ENCODE assay signal across 8 mouse cellular contexts in the genomic region with DNA sequence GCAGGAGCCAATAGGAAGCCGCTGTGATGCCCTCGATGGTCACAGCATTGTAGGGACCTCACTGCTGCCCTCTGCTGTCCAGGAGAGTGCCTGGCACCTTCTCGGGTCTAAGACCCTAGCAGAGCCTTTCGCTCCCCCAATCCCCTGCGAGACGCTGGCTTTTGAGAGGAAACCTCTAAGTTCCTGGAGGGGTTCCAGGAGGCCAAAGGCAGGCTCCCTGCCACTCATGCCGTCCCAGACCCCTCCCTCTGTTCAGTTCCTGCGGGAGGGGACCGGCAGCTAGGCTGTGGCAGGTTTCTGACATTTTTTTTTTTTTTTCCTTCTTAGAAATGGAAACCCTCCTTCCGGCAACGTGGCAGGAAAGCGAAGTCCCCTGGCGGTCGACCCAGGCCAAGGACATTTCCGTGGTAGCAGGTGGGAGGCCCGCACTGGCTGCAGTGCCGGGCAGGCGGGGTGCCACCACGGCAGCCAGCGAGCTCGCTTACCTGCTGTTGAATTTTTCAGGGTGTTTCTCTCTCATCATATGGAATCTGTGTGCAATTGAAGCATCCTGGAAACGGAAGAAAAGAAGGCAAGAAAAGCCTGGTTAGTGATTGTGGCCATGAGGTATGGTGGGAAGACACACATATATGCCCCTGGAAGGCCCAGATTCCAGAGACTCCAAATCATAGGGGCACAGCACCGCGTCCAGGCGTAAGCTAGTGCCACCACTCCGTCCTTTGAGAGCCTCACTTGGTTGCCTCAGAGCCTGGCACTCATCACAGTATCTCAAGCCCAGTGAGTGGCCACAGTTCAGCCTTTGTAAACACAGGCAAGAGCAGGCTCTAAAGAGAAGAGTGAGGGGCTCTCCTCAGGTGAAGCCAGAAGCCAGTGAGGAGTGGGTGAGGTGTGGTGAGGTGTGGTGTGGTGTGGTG.
DNase-seq lines count a peak whose midpoint lies in the region; ATAC-seq lines count a peak whose summit lies in the region.

No protein-coding gene starts in this region.

- peak overlapping the region; percentile 87 for H3K27ac ChIP-seq in lung, embryonic 16.5 days (ENCODE audit: low read length)

- peaks cover 51% of the 10 kb centered on the region for H3K4me1 ChIP-seq in lung, embryonic 16.5 days (replicated peaks; ENCODE audit: control insufficient read depth, insufficient read depth, low read length)

- peak; percentile 91 for DNase-seq in MN1 (ENCODE audit: low spot score)
- peak; percentile 82 for DNase-seq in cerebellum, adult 8-10 months
- DNase-seq in forelimb bud, embryonic 11.5 days (ENCODE audit: low read depth, low spot score): peak; percentile 95
- peak; percentile 74 for DNase-seq in layer of hippocampus, adult 9-10 months (ENCODE audit: low spot score)
- DNase-seq in ovary, postnatal 10 days (ENCODE audit: low spot score): peak; percentile 71
- peak; percentile 76 to 90 for DNase-seq in thymus, postnatal 10 days (ENCODE audit: low spot score in 2 of 2)

- H3K9ac ChIP-seq in lung, embryonic 16.5 days (ENCODE audit: low read length): peak overlapping the region; percentile 65

- H3K4me3 ChIP-seq in lung, embryonic 16.5 days (ENCODE audit: low read length): peak overlapping the region; percentile 48

- H3K27me3 ChIP-seq in lung, embryonic 16.5 days (ENCODE audit: control insufficient read depth, insufficient read depth, low read depth, low read length): no peaks in the 10 kb centered on the region

- peak overlapping the region; percentile 76 for H3K4me2 ChIP-seq in lung, embryonic 16.5 days (ENCODE audit: low read depth, low read length)

- 6% methylated on average over 26 of the region's 26 CpGs for WGBS in lung, embryonic 16.5 days

- H3K9me3 ChIP-seq in lung, embryonic 16.5 days (ENCODE audit: control insufficient read depth, low read length): no peaks in the 10 kb centered on the region

- peak; percentile 80 to 84 for ATAC-seq in hematopoietic stem cell, adult 5-6 weeks (replicated peaks in 1 of 2; ENCODE audit: insufficient read depth in 1 of 2, low FRiP score in 2 of 2, low TSS enrichment in 1 of 2, low read depth in 1 of 2, poor library complexity in 2 of 2, severe bottlenecking in 2 of 2)
- ATAC-seq in lung, embryonic 16.5 days (ENCODE audit: low read depth): peak; percentile 66

- H3K36me3 ChIP-seq in lung, embryonic 16.5 days (ENCODE audit: control insufficient read depth, insufficient read depth, low read length): no peaks in the 10 kb centered on the region

Comparison
In these comparisons a context has a peak if more than half of its experiments do, and no peak if none do; other contexts are left out.
1. Peak in every context shown above with its lines: DNase-seq, ATAC-seq, H3K4me3 ChIP-seq and H3K27ac ChIP-seq.